Mouse (Mus musculus): ENCODE data around the gene Lax1.
"Not testable (repeated sequence)": the region's sequence is repeated elsewhere in the genome, so short reads cannot be mapped to it uniquely, and the experiment has no call there.

The Lax1 gene

DNA sequence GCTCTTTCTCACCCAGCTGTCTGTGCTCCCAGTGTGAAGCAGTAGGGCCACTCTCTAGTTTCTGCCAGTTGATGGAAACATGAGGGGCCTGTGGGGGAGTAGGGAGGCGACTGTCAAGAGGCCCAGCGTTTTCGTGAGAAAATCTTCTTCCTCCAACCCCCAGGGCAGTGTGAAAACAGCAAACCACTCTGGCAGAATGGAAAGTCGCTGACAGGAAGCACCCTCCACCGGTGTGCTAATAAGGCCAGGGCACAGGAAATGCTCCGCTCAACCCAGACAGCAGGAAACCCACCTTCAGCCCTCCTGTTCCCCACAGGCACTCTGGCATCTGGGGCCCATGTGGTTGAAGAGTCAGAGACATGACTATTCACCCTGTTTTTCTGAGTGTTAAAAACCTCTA, at the start of gene Lax1:
Gene Lax1 (minus strand): TSS at position 212 of the 400 bp plus-strand sequence.
- DNase-seq (ENCODE audit: low spot score) = no peak

- no peak for DNase-seq (ENCODE audit: low spot score)
These were observed 46.8 kb upstream of the Lax1 start for GRCm38 (mm10) chr1:133736664-133737063.

DNA sequence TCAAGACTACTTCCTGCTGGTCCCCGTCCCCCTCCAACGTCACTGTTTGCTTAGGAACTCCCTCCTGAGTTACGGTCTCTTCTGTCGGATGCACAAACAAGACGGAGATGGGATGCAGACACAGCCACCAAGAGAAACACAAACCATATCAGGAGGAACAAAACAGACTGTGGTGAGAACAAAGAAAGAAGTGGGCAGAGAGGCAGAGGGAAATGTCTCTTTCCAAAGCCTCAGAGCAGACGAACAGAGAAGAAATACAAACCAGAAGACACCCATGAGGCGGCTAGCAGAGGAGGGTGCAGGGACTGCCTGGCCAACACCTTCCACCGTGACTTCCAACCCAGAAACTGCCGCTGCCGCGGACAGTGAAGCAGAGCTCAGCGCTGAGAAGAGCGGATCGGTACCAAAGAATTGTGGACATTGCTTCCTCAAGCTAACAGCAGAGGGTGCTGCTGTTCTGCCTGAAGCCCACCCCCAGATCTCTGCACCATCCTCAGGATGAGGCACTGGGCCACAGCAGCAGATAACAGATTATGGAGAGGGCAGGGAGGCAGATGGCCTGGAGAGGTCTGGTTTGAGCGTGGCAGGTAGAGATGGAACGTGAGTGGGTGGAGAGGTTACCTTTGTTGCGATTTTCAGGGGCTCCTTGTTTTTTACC, 46.2 kb upstream of the Lax1 start:
- no peak for DNase-seq (ENCODE audit: low spot score)

GRCm38 (mm10) chr1:133732814-133733213, 42.9 kb upstream of the Lax1 start:
- DNase-seq (ENCODE audit: low spot score) = no peak

DNA sequence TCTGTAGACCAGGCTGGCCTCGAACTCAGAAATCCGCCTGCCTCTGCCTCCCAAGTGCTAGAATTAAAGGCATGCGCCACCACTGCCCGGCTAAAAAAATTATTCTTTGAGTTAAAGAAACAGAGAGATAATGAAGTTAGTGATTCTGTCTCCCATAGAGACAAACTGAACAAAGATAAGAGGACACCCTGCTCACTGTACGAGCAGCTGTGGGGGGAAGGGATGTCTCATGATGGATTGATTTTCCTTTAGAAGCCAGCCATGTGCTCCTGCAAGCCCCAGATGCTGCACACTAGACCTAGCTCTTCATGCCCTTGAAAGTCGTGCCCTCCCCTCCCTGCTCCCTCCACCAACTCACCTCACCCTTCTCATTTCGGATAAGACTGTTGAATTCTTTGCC, 38.4 kb upstream of the Lax1 start:
- no peak for DNase-seq (ENCODE audit: low spot score)

- DNase-seq (ENCODE audit: low spot score) = no peak
These were observed 30.4 kb upstream of the Lax1 start for GRCm38 (mm10) chr1:133720342-133720741.

DNA sequence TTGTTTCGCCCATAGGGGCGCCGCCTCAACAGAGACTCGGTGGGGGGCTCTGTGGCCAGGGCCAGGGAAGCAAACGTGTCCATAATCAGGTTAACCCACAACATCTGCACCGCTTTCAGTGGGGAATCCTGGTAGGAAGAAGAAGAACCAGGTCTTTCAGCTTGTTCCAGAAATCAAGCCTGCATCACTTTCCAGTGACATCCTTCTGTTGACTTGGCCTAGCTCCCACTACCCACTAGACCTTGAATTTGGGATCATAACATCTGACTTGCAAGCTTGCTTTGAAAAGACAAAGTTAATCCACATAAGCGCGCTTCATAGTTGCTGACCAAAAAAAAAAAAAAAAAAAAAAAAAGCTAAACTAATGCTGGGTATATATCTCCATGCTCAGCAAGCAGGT, 28.9 kb upstream of the Lax1 start:
- DNase-seq (ENCODE audit: low spot score) = no peak

DNA sequence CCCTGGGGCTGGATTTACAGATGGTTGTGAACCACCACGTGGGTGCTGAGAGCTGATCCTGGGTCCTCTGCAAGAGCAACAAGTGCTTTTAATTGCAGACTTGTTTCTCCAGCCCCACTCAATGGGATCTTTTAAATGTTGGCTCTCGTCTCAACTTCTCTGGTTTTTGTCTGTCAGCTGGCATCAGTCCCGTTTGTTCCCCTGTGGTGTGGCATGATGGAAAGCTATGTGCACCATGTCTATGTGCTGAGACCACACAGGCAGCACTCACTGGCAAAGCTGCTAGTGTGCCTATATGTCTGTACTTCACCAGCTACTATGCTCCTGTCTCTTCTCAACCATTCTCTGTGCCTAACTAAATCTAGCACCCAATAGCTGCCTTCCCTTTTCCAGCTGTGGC, 28.4 kb upstream of the Lax1 start:
- DNase-seq (ENCODE audit: low spot score) = no peak

GRCm38 (mm10) chr1:133716464-133716863, 26.6 kb upstream of the Lax1 start:
- DNase-seq (ENCODE audit: low spot score) = peak; percentile 31

DNA sequence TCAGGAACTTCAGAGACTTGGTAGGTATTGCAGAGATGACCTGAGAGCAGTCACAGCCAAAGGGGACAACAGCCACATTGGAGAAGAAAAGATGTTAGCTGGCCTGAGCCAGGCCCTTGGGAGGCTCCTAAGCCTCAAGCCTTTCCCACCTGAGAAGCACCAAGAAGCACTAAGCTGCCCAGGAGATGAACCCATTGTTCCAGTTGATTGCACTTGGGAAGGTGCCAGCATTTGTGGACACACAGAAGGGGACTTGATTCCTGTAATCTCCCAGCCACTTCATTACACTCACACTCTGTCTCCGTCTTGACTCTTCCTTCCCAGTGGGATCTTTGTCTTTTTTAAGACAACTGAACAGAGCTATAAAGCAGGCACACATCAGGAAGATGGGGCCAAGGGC, 25.3 kb upstream of the Lax1 start:
- DNase-seq (ENCODE audit: low spot score) = no peak

GRCm38 (mm10) chr1:133713009-133713370, 23.1 kb upstream of the Lax1 start:
- no peak for DNase-seq (ENCODE audit: low spot score)

DNA sequence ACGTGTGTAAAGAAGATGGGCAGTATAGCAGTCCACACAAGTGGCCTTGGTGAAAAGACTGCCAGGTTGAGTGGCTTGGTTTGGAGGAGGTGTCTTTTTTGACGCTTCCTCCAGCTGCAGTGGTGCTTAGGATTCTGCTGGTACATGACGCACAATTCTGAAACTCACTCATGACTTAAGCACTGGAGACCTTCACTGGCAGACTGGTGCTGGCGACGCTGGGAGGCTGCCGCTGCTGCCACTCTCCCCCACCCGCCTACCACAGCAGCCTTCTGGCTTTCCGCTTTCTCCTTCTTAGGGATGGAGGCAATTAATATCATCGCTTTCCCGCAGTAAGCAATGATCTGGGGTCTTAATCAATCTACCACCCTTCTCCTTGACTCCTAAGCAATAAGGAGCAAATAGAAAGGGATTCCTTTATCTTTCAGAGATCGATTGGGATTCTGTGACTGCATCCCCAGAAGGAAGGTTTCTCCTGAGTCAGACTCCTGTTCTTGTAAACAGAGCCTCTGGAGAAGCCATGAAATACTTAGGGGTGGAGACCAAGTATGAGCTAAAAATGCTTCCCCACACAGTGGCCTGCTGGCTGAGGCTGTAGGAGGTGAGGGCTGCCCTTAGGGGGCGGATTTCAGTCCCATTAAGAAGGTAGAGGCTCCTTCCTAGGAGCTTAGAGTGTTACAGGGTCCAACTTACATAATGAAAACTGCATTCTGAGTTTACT, 22.5 kb upstream of the Lax1 start:
- no peak for DNase-seq (ENCODE audit: low spot score)

GRCm38 (mm10) chr1:133711376-133711775, 21.5 kb upstream of the Lax1 start:
- DNase-seq (ENCODE audit: low spot score) = no peak

DNA sequence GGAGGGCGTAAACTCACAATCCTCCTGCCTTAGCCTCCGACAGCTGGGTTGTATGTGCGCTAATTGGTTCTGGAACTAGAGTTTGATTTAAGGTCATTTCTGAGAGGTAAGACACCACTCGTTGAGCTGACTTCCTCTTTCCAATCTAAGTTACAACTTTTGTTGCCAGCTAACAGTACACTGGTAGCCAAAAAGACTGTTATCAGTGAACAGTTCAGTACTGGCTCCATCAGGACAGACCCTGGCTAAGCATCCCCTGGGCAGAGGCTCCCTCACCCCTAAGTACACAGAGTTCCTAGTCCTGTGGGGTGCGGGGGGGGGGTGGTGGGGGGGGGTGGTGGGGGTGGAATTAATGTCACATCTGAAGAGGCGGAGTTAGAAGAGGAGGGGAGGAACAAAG, 21.0 kb upstream of the Lax1 start:
- DNase-seq (ENCODE audit: low spot score) = peak; percentile 49

DNA sequence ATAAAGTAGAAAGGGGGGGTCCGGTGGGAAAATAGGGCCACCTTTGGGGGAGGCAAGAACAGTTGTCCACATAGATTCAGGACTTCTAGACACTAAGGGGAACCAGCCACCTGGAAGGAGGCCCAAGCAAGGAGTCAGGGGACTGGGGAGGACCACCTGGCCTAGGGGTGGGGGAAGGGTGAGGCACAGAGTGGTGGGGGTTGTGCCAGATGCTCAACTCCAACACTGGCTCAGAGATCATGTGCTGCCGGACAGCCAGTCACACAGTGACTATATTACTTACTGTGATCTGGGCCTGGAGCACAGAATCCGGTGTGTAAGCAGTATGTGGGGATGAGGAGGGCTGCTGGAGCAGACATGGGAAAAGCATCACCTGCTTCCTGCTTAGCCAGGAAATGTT, 19.4 kb upstream of the Lax1 start:
- DNase-seq (ENCODE audit: low spot score) = no peak

GRCm38 (mm10) chr1:133701824-133702223, 11.9 kb upstream of the Lax1 start:
- not testable (repeated sequence) for DNase-seq (ENCODE audit: low spot score)

DNA sequence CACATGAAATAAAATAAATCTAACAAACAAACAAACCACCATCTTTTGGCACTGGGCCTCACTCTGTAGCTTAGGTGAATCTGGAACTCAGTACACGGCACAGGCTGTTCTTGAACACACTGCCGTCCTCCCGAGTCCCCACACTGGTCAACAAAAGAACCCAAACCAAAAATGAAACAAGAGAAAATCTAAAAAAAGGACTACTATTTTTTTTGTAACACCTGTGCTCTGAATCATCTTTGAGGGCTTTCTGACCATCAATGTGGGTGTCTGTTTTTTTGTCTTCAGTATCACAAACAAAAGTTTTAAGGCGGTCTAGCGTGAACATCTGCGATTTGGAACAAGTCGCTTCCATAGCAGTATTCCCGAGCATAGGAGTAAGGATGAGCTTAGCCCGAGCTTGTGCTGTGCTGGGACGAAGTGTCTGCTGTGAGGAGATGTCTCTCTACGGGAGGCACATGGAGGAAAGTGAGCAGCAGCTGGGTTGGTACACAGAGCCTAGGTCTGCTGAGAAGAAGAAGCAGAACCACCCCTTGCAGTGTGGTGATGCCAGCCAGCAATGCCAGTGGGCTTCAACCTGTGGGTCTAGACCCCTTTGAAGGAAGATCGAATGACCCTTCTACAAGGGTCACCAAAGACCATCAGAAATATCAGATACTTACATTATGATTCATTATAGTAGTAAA, 8.2 kb upstream of the Lax1 start:
- DNase-seq (ENCODE audit: low spot score) = no peak

DNA sequence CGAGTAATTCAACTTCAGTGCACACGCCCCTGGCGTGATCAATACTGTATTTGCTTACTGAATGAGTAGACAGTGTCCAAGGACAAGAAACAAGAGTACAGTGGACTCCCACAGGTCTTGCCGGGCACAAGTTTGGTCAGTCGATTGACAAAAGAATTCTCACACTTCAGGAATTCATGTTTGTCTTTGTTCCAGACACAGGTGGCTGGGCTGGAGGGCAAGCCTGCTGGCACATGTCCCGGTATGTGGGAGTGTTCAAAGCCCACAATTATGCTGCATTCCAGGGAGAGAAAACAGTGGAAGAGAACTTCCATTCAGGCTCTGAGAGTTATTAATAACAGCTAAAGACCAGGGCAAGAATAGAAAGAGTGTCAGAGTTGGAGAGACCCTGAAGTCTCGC, 6.0 kb upstream of the Lax1 start:
- DNase-seq (ENCODE audit: low spot score) = peak; percentile 69

DNA sequence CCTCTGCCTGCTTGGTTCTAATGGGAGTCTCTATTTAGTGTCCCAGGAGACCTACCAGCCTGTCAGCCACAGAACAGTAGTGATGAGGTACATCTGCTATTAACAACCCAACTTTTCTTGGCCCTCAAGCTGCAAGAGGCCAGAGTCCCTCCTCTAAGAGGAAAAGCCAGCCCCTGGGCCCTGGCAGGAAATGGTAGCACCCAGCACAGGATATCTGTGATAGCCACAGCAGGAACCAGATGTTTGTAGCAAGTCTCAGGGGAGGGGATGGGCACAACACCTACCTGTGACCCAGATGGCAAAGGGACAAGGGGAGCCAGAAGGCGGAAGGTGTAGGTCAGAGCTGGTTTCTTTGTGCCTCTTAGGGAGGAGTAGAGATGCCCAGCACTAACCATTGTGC, 5.0 kb upstream of the Lax1 start:
- no peak for DNase-seq (ENCODE audit: low spot score)

GRCm38 (mm10) chr1:133694301-133694700, 4.4 kb upstream of the Lax1 start:
- no peak for DNase-seq (ENCODE audit: low spot score)

- no peak for DNase-seq (ENCODE audit: low spot score)
These were observed 3.7 kb upstream of the Lax1 start for GRCm38 (mm10) chr1:133693536-133694114.

- DNase-seq (ENCODE audit: low spot score) = no peak
These were observed 2.3 kb upstream of the Lax1 start for GRCm38 (mm10) chr1:133692195-133692594.

DNA sequence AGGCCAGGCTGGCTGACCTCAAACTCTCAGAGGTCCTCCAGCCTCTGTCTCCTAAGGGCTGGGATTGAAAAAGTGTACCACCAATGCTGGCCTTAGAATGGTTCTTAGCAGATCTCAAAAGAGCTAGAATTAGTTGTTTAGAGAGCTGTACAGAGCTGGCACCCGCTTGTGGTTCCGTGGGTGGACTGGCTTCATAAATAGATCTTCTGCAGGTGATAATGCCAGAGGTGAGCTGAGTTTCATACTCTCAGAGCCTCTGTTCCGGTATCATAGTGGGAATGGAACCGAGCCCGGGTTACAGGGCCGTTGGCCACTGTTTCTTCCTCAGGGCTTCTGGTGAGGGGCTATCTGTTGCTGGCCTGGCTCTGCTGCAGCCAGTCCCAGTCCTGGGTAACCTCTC, 1.1 kb upstream of the Lax1 start:
- no peak for DNase-seq (ENCODE audit: low spot score)

Measured in testis, postnatal 14 days (tissue).